Mouse (Mus musculus) CH12.LX (cell line): ENCODE measurements around the gene Ptprg.

Experiments used
- ETS1 ChIP-seq: conservative IDR thresholded peaks from 2 replicates; pipeline ENCODE4 v1.6.1; 2012; ENCODE audit warnings: low read depth, mild to moderate bottlenecking, inconsistent platforms, low read length, improper control_type of control experiment, moderate library complexity
- MXI1 ChIP-seq: IDR thresholded peaks from 2 replicates; pipeline ENCODE4 v1.6.1; 2011; ENCODE audit warnings: mild to moderate bottlenecking, low read depth, low read length, improper control_type of control experiment
- RCOR1 ChIP-seq: conservative IDR thresholded peaks from 2 replicates; pipeline ENCODE4 v1.6.1; 2012; ENCODE audit warnings: low read depth, mild to moderate bottlenecking, inconsistent platforms, low read length, improper control_type of control experiment

DNA sequence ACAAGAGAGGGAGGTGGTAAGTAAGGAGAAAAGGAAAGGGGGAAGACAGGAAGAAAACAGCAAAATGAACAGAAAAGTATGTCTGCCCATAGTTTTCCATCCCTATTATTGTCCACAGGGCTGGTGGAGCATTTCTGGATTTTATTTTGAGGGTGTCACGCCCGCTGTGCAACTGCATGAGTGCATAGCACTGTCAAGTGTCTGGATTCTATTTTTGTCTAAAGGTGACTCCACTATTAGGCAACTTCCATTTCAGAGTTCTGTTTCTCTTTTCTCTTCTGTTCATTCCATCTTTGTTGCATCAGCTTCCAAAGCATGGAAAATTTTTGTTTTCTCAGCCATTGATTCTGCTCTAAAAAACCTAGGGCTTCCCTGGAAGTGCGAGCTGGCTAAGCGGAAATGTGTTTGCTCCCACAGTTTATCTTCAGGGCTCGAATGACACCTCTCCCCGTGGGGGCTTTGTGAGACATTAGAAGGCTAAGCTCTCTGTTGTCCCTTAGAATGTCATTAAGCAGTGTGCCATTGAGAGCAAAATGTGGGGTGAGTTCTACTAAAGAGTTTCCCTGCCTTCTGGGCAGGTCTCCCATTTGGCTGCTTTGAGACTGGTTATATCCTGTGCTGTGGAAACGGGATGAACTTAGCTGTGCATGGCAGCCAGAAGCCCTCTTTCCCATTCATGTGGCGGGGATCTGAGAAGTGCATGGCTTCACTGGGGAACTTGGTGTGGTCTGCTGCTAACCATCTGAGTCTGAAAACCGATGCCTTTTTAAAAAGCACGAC, 330.0 kb downstream of the Ptprg start:
- TF ChIP-seq RCOR1 (no peak), MXI1 (no peak), ETS1 (no peak)
